Mouse (Mus musculus) small intestine, adult 2 months (tissue): ENCODE measurements around the gene Nfib. TPM values are rescaled to one million over a fixed set of nuclear protein-coding genes. Genes with fewer than 3 reads are reported as not detected.

ENCODE experiments used
- H3K27ac ChIP-seq: fragments of 200-500 bp; 2 replicates; pipeline ENCODE4 v1.5.1; 2012; ENCODE audit warnings: low read depth, low read length, control low read depth, inconsistent platforms; ENCODE audit not compliant: insufficient read depth
- H3K27me3 ChIP-seq: fragments of 200-500 bp; 2 replicates; pipeline ENCODE4 v1.6.1; 2012; ENCODE audit warnings: mild to moderate bottlenecking, moderate library complexity, low read length, inconsistent platforms; ENCODE audit not compliant: control insufficient read depth, insufficient read depth
- H3K36me3 ChIP-seq: fragments of 200-500 bp; 2 replicates; pipeline ENCODE4 v1.6.1; 2012; ENCODE audit warnings: mild to moderate bottlenecking, low read length, control low read depth, inconsistent platforms; ENCODE audit not compliant: control insufficient read depth, insufficient read depth
- H3K4me1 ChIP-seq: fragments of 200-500 bp; 2 replicates; pipeline ENCODE4 v1.6.1; 2012; ENCODE audit warnings: low read length, inconsistent platforms, mixed read lengths; ENCODE audit not compliant: control insufficient read depth, insufficient read depth, insufficient read length
- H3K4me3 ChIP-seq: fragments of 200-500 bp; 2 replicates; pipeline ENCODE4 v1.5.1; 2012; ENCODE audit warnings: low read depth, mild to moderate bottlenecking, control low read depth, inconsistent platforms, low read length, moderate library complexity
- CTCF ChIP-seq: fragments of 200-500 bp; IDR thresholded peaks from 2 replicates; pipeline ENCODE4 v1.5.1; 2012; ENCODE audit warnings: low read depth, mild to moderate bottlenecking, control low read depth, inconsistent platforms, low read length, moderate library complexity, mixed read lengths; ENCODE audit not compliant: insufficient replicate concordance, insufficient read length; ENCODE audit errors: extremely low read depth
- POLR2A ChIP-seq: fragments of 200-500 bp; IDR thresholded peaks from 2 replicates; pipeline ENCODE4 v1.6.1; 2012; ENCODE audit warnings: low read depth, mild to moderate bottlenecking, control low read depth, inconsistent platforms, low read length, moderate library complexity
- WGBS: fragments of 180-500 bp; shearing (Covaris S2); methylation state at CpG from one replicate; pipeline ENCODE4 v1.1.7; 2018; 5-methylcytosine and 5-hydroxymethylcytosine counted together
- polyA plus RNA-seq: library from polyadenylated mRNA; depleted of rRNA; stranded (reverse); fragments of >200 nt; gene quantifications from 2 replicates; pipeline ENCODE4 v1.2.3, GENCODE M21; 2012

Gene Nfib
- polyA plus RNA-seq, 1 experiment, result 4.7 TPM

GRCm38 (mm10) chr4:82485910-82486309, 219.6 kb downstream of the Nfib start:
- H3K27ac ChIP-seq, result no peak overlapping the region
- H3K27me3 ChIP-seq, result no peaks in the 10 kb centered on the region
- WGBS, result 35% methylated on average over 2 of the region's 2 CpGs
- peaks cover 5% of the 10 kb centered on the region; the same call in 1 of the 2 replicates for H3K36me3 ChIP-seq
- TF ChIP-seq CTCF (no peak), POLR2A (no peak)
- H3K4me1 ChIP-seq, result no peaks in the 10 kb centered on the region
- H3K4me3 ChIP-seq, result no peak overlapping the region

- Histone ChIP-seq H3K36me3 (peaks cover 5% of the 10 kb centered on the region; the same call in 1 of the 2 replicates), H3K4me1 (no peaks in the 10 kb centered on the region), H3K4me3 (no peak overlapping the region), H3K27ac (0 out of 2 replicates have a peak overlapping the region, but pooled peaks have one; percentile 39), H3K27me3 (no peaks in the 10 kb centered on the region)
- 10% methylated on average over 1 of the region's 1 CpGs for WGBS
- no peak for TF ChIP-seq CTCF
- no peak for TF ChIP-seq POLR2A
Observed at GRCm38 (mm10) chr4:82483871-82484270, 221.7 kb downstream of the Nfib start.

- 0 out of 2 replicates have a peak overlapping the region, but pooled peaks have one; percentile 7 for H3K27ac ChIP-seq
- TF ChIP-seq CTCF, result no peak
- no peak for TF ChIP-seq POLR2A
- peaks cover 5% of the 10 kb centered on the region; the same call in 1 of the 2 replicates for H3K36me3 ChIP-seq
- WGBS, result 63% methylated on average over 6 of the region's 6 CpGs
- no peaks in the 10 kb centered on the region for H3K27me3 ChIP-seq
- H3K4me1 ChIP-seq, result no peaks in the 10 kb centered on the region
- no peak overlapping the region for H3K4me3 ChIP-seq
Observed at GRCm38 (mm10) chr4:82483298-82483697, 222.3 kb downstream of the Nfib start.

GRCm38 (mm10) chr4:82480635-82481034, 224.9 kb downstream of the Nfib start:
- Histone ChIP-seq H3K36me3 (no peaks in the 10 kb centered on the region), H3K4me1 (no peaks in the 10 kb centered on the region), H3K27me3 (no peaks in the 10 kb centered on the region), H3K4me3 (no peak overlapping the region), H3K27ac (no peak overlapping the region)
- TF ChIP-seq CTCF (no peak), POLR2A (no peak)
- 91% methylated on average over 9 of the region's 9 CpGs for WGBS

GRCm38 (mm10) chr4:82479394-82479793, 226.2 kb downstream of the Nfib start:
- 70% methylated on average over 4 of the region's 4 CpGs for WGBS
- no peaks in the 10 kb centered on the region for H3K27me3 ChIP-seq
- H3K4me1 ChIP-seq, result no peaks in the 10 kb centered on the region
- H3K36me3 ChIP-seq, result no peaks in the 10 kb centered on the region
- H3K27ac ChIP-seq, result no peak overlapping the region
- H3K4me3 ChIP-seq, result no peak overlapping the region
- TF ChIP-seq CTCF, result peak; percentile 32; the same call in 1 of the 2 replicates
- no peak for TF ChIP-seq POLR2A

- no peak overlapping the region for H3K4me3 ChIP-seq
- 88% methylated on average over 2 of the region's 2 CpGs for WGBS
- H3K27me3 ChIP-seq, result no peaks in the 10 kb centered on the region
- no peak overlapping the region for H3K27ac ChIP-seq
- TF ChIP-seq POLR2A (no peak), CTCF (no peak)
- no peaks in the 10 kb centered on the region for H3K36me3 ChIP-seq
- H3K4me1 ChIP-seq, result no peaks in the 10 kb centered on the region
Observed at GRCm38 (mm10) chr4:82477742-82478141, 227.8 kb downstream of the Nfib start.

- Histone ChIP-seq H3K27ac (no peak overlapping the region), H3K4me3 (no peak overlapping the region), H3K27me3 (no peaks in the 10 kb centered on the region), H3K36me3 (no peaks in the 10 kb centered on the region), H3K4me1 (no peaks in the 10 kb centered on the region)
- TF ChIP-seq CTCF (no peak), POLR2A (no peak)
- WGBS, result 64% methylated on average over 2 of the region's 2 CpGs
Observed at GRCm38 (mm10) chr4:82476411-82476810, 229.1 kb downstream of the Nfib start.
